Mouse (Mus musculus): ENCODE results near the gene Phb. TPM values are rescaled to one million over a fixed set of nuclear protein-coding genes. Genes with fewer than 3 reads are reported as not detected.
A peak's percentile ranks its signal among the peaks of the same experiment; 100 is the strongest.

The Phb gene
- 300 and 305 TPM in 2 replicates for polyA plus RNA-seq (2014; fragmentation: Nextera tagmentation; extraction: Ambion mirVana)

- peaks cover 36% of the 10 kb centered on the region for H3K36me3 ChIP-seq (ENCODE audit: control insufficient read depth, insufficient read depth, low read length)
- H3K4me1 ChIP-seq (replicated peaks; ENCODE audit: control insufficient read depth, insufficient read depth, low read length) = peaks cover 5% of the 10 kb centered on the region
- H3K4me3 ChIP-seq (ENCODE audit: low read depth, low read length) = peak within 1 kb of the TSS; percentile 88
- H3K27me3 ChIP-seq (replicated peaks; ENCODE audit: control insufficient read depth, insufficient read depth, low read length) = no peaks in the 10 kb centered on the region
- H3K27ac ChIP-seq (ENCODE audit: low read depth) = peak within 1 kb of the TSS; percentile 48
- no peaks in the 10 kb centered on the region for H3K9me3 ChIP-seq (ENCODE audit: control insufficient read depth, low read length)
- peak within 1 kb of the TSS; percentile 94 for H3K4me2 ChIP-seq (ENCODE audit: low read length)
- DNase-seq (ENCODE audit: low spot score) (peak; percentile 93), ATAC-seq (replicated peaks; ENCODE audit: low FRiP score, low TSS enrichment, low read depth) (peak; percentile 96)
- WGBS = 2% methylated on average over 25 of the region's 25 CpGs
- peak within 1 kb of the TSS; percentile 67 for H3K9ac ChIP-seq (ENCODE audit: low read length)
Observed at GRCm38 (mm10) chr11:95666529-95667149, at the start of gene Phb. Gene Phb, plus strand, starts transcription at chr11:95666957.

- peaks cover 24% of the 10 kb centered on the region for H3K4me1 ChIP-seq (replicated peaks; ENCODE audit: control insufficient read depth, insufficient read depth, low read length)
- H3K36me3 ChIP-seq (ENCODE audit: control insufficient read depth, insufficient read depth, low read length) = no peaks in the 10 kb centered on the region
- DNase-seq (ENCODE audit: low spot score) (no peak), ATAC-seq (replicated peaks; ENCODE audit: low FRiP score, low TSS enrichment, low read depth) (no peak)
- H3K27me3 ChIP-seq (replicated peaks; ENCODE audit: control insufficient read depth, insufficient read depth, low read length) = no peaks in the 10 kb centered on the region
- no peak overlapping the region for H3K4me2 ChIP-seq (ENCODE audit: low read length)
- no peaks in the 10 kb centered on the region for H3K9me3 ChIP-seq (ENCODE audit: control insufficient read depth, low read length)
- no peak overlapping the region for H3K4me3 ChIP-seq (ENCODE audit: low read depth, low read length)
- no peak overlapping the region for H3K9ac ChIP-seq (ENCODE audit: low read length)
- WGBS = 56% methylated on average over 19 of the region's 19 CpGs
- no peak overlapping the region for H3K27ac ChIP-seq (ENCODE audit: low read depth)
Observed at GRCm38 (mm10) chr11:95617785-95618465, 48.8 kb upstream of the Phb start.

- H3K9me3 ChIP-seq (ENCODE audit: control insufficient read depth, low read length) = no peaks in the 10 kb centered on the region
- H3K4me2 ChIP-seq (ENCODE audit: low read length) = no peak overlapping the region
- no peak overlapping the region for H3K9ac ChIP-seq (ENCODE audit: low read length)
- H3K4me3 ChIP-seq (ENCODE audit: low read depth, low read length) = no peak overlapping the region
- no peak for ATAC-seq (replicated peaks; ENCODE audit: low FRiP score, low TSS enrichment, low read depth)
- 51% methylated on average over 3 of the region's 3 CpGs for WGBS
- H3K36me3 ChIP-seq (ENCODE audit: control insufficient read depth, insufficient read depth, low read length) = no peaks in the 10 kb centered on the region
- no peak overlapping the region for H3K27ac ChIP-seq (ENCODE audit: low read depth)
- DNase-seq (ENCODE audit: low spot score) = no peak
- H3K27me3 ChIP-seq (replicated peaks; ENCODE audit: control insufficient read depth, insufficient read depth, low read length) = no peaks in the 10 kb centered on the region
- peaks cover 24% of the 10 kb centered on the region for H3K4me1 ChIP-seq (replicated peaks; ENCODE audit: control insufficient read depth, insufficient read depth, low read length)
Observed at GRCm38 (mm10) chr11:95619081-95619480, 47.7 kb upstream of the Phb start.

- Histone ChIP-seq H3K9me3 (ENCODE audit: control insufficient read depth, low read length) (no peaks in the 10 kb centered on the region), H3K9ac (ENCODE audit: low read length) (no peak overlapping the region), H3K36me3 (ENCODE audit: control insufficient read depth, insufficient read depth, low read length) (no peaks in the 10 kb centered on the region), H3K4me3 (ENCODE audit: low read depth, low read length) (no peak overlapping the region), H3K27ac (ENCODE audit: low read depth) (no peak overlapping the region), H3K4me1 (replicated peaks; ENCODE audit: control insufficient read depth, insufficient read depth, low read length) (peaks cover 24% of the 10 kb centered on the region), H3K27me3 (replicated peaks; ENCODE audit: control insufficient read depth, insufficient read depth, low read length) (no peaks in the 10 kb centered on the region), H3K4me2 (ENCODE audit: low read length) (no peak overlapping the region)
- WGBS = 87% methylated on average over 5 of the region's 5 CpGs
- ATAC-seq (replicated peaks; ENCODE audit: low FRiP score, low TSS enrichment, low read depth) (no peak), DNase-seq (ENCODE audit: low spot score) (no peak)
Observed at GRCm38 (mm10) chr11:95619886-95620444, 46.8 kb upstream of the Phb start.

DNA sequence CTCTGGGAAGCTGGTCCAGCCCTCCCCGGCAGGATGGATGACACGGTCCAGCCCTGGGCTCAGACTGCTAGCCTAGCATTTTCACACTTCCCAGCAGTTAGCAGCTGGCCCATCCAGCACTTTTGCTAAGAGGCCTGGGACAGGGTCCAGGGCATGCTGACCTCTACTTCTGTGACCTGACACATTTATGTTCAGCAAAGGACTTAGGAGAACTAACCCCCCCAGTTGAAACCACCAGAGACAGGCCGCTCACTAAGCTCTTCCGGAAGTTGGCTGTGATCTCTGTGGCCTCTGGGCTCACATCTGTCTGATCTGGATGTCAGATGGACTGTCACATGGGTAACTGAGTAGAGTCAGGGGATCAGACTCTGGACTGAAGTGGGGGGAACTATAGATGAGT, 45.7 kb upstream of the Phb start:
- ATAC-seq (replicated peaks; ENCODE audit: low FRiP score, low TSS enrichment, low read depth) (no peak), DNase-seq (ENCODE audit: low spot score) (no peak)

GRCm38 (mm10) chr11:95621541-95622130, 45.1 kb upstream of the Phb start:
- peaks cover 22% of the 10 kb centered on the region for H3K4me1 ChIP-seq (replicated peaks; ENCODE audit: control insufficient read depth, insufficient read depth, low read length)
- no peaks in the 10 kb centered on the region for H3K27me3 ChIP-seq (replicated peaks; ENCODE audit: control insufficient read depth, insufficient read depth, low read length)
- no peak overlapping the region for H3K4me3 ChIP-seq (ENCODE audit: low read depth, low read length)
- H3K9ac ChIP-seq (ENCODE audit: low read length) = no peak overlapping the region
- ATAC-seq (replicated peaks; ENCODE audit: low FRiP score, low TSS enrichment, low read depth) (no peak), DNase-seq (ENCODE audit: low spot score) (no peak)
- H3K27ac ChIP-seq (ENCODE audit: low read depth) = no peak overlapping the region
- H3K4me2 ChIP-seq (ENCODE audit: low read length) = no peak overlapping the region
- WGBS = 36% methylated on average over 9 of the region's 9 CpGs
- H3K36me3 ChIP-seq (ENCODE audit: control insufficient read depth, insufficient read depth, low read length) = no peaks in the 10 kb centered on the region
- no peaks in the 10 kb centered on the region for H3K9me3 ChIP-seq (ENCODE audit: control insufficient read depth, low read length)

More for the DNA sequence above, 45.7 kb upstream of the Phb start:
- H3K4me3 ChIP-seq (ENCODE audit: low read depth, low read length) = no peak overlapping the region
- H3K4me1 ChIP-seq (replicated peaks; ENCODE audit: control insufficient read depth, insufficient read depth, low read length) = peaks cover 24% of the 10 kb centered on the region
- H3K9ac ChIP-seq (ENCODE audit: low read length) = no peak overlapping the region
- H3K27ac ChIP-seq (ENCODE audit: low read depth) = no peak overlapping the region
- H3K4me2 ChIP-seq (ENCODE audit: low read length) = no peak overlapping the region
- H3K27me3 ChIP-seq (replicated peaks; ENCODE audit: control insufficient read depth, insufficient read depth, low read length) = no peaks in the 10 kb centered on the region
- no peaks in the 10 kb centered on the region for H3K9me3 ChIP-seq (ENCODE audit: control insufficient read depth, low read length)
- no peaks in the 10 kb centered on the region for H3K36me3 ChIP-seq (ENCODE audit: control insufficient read depth, insufficient read depth, low read length)
- 35% methylated on average over 4 of the region's 4 CpGs for WGBS

DNA sequence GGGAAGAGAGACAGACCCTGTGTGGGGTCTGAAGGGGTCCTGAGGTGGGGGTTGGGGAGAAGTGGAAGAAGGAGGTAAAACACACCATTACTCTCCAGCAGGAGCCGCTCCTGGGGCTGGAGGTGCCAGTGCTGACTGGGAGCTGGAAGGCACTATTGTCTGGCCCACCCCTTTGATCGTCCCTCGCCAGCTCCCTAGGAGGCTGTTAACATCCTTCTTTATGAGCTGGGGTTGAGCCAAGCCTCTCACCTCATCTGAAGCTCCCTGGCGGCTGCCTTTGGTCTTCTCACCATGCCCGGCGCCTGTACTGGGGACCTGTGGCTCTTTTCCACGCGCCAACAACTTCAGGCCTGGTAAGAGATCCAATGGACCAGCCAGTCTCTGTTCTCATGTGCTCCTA, 44.3 kb upstream of the Phb start:
- WGBS = 39% methylated on average over 8 of the region's 8 CpGs
- H3K36me3 ChIP-seq (ENCODE audit: control insufficient read depth, insufficient read depth, low read length) = no peaks in the 10 kb centered on the region
- no peaks in the 10 kb centered on the region for H3K27me3 ChIP-seq (replicated peaks; ENCODE audit: control insufficient read depth, insufficient read depth, low read length)
- peaks cover 20% of the 10 kb centered on the region for H3K4me1 ChIP-seq (replicated peaks; ENCODE audit: control insufficient read depth, insufficient read depth, low read length)
- H3K4me3 ChIP-seq (ENCODE audit: low read depth, low read length) = no peak overlapping the region
- H3K9me3 ChIP-seq (ENCODE audit: control insufficient read depth, low read length) = no peaks in the 10 kb centered on the region
- no peak overlapping the region for H3K27ac ChIP-seq (ENCODE audit: low read depth)
- no peak for ATAC-seq (replicated peaks; ENCODE audit: low FRiP score, low TSS enrichment, low read depth)
- no peak for DNase-seq (ENCODE audit: low spot score)
- no peak overlapping the region for H3K9ac ChIP-seq (ENCODE audit: low read length)
- H3K4me2 ChIP-seq (ENCODE audit: low read length) = no peak overlapping the region

- WGBS = 89% methylated on average over 6 of the region's 6 CpGs
- H3K9ac ChIP-seq (ENCODE audit: low read length) = no peak overlapping the region
- H3K36me3 ChIP-seq (ENCODE audit: control insufficient read depth, insufficient read depth, low read length) = no peaks in the 10 kb centered on the region
- ATAC-seq (replicated peaks; ENCODE audit: low FRiP score, low TSS enrichment, low read depth) = no peak
- no peak for DNase-seq (ENCODE audit: low spot score)
- H3K27me3 ChIP-seq (replicated peaks; ENCODE audit: control insufficient read depth, insufficient read depth, low read length) = no peaks in the 10 kb centered on the region
- H3K4me3 ChIP-seq (ENCODE audit: low read depth, low read length) = no peak overlapping the region
- H3K4me2 ChIP-seq (ENCODE audit: low read length) = no peak overlapping the region
- no peak overlapping the region for H3K27ac ChIP-seq (ENCODE audit: low read depth)
- H3K9me3 ChIP-seq (ENCODE audit: control insufficient read depth, low read length) = no peaks in the 10 kb centered on the region
- H3K4me1 ChIP-seq (replicated peaks; ENCODE audit: control insufficient read depth, insufficient read depth, low read length) = peaks cover 17% of the 10 kb centered on the region
Observed at GRCm38 (mm10) chr11:95630558-95630957, 36.2 kb upstream of the Phb start.
